Mouse (Mus musculus) left cerebral cortex, postnatal 14 days (tissue): ENCODE results near the gene Grb10. TPM values are rescaled to one million over a fixed set of nuclear protein-coding genes. Genes with fewer than 3 reads are reported as not detected.

ENCODE experiments used
- DNase-seq, 2 experiments: peaks; one replicate each; pipeline ENCODE4 v3.0.0; 2021 to 2022; ENCODE audit warnings: low spot score in 2 of 2, mixed read lengths in 1 of 2
- intact Hi-C: fragments of 180-260 bp; cut with DNase I; formaldehyde crosslinking; loops from one replicate; pipeline ENCODE4 v1.15.1; 2025
- total RNA-seq, 2 experiments: library from RNA; stranded (reverse); gene quantifications; 2 replicates each; pipeline ENCODE4 v1.2.3; 2021

Gene Grb10
- total RNA-seq, 2 experiments from 2014 or later = 43.3 to 45.1 TPM

- DNase-seq = no peak
Measured at GRCm38 (mm10) chr11:12035916-12036910, 2.3 kb downstream of the Grb10 start.

GRCm38 (mm10) chr11:12035324-12035723, 3.2 kb downstream of the Grb10 start:
- intact Hi-C loops = loop anchor here (5.0 kb wide), 1 partner anchor 213 kb away; no protein-coding TSS in a partner anchor

More at GRCm38 (mm10) chr11:12035916-12036910, 2.3 kb downstream of the Grb10 start:
- intact Hi-C loops = loop anchor here (5.0 kb wide), 1 partner anchor 214 kb away; no protein-coding TSS in a partner anchor

GRCm38 (mm10) chr11:12034781-12035180, 3.7 kb downstream of the Grb10 start:
- intact Hi-C loops = loop anchor here (5.0 kb wide), 1 partner anchor 212 kb away; no protein-coding TSS in a partner anchor
- no peak for DNase-seq

More at GRCm38 (mm10) chr11:12035324-12035723, 3.2 kb downstream of the Grb10 start:
- no peak for DNase-seq

GRCm38 (mm10) chr11:12034371-12034770, 4.1 kb downstream of the Grb10 start:
- no peak for DNase-seq
- intact Hi-C loops = no loop called here

- intact Hi-C loops = no loop called here
- DNase-seq = no peak
Measured at GRCm38 (mm10) chr11:12032831-12033230, 5.7 kb downstream of the Grb10 start.

GRCm38 (mm10) chr11:12026638-12027037, 11.8 kb downstream of the Grb10 start:
- intact Hi-C loops = loop anchor here (5.0 kb wide), 2 partner anchors 266 to 516 kb away; no protein-coding TSS in a partner anchor
- peak; percentile 59 to 78 for DNase-seq

- peak; percentile 78 to 81 for DNase-seq
- intact Hi-C loops = loop anchor here (5.0 kb wide), 2 partner anchors 266 to 516 kb away; no protein-coding TSS in a partner anchor
Measured at GRCm38 (mm10) chr11:12025756-12026593, 12.5 kb downstream of the Grb10 start.

- DNase-seq = peak in 1 of 2 experiments; percentile 35
- intact Hi-C loops = loop anchor here (5.0 kb wide), 2 partner anchors 267 to 517 kb away; no protein-coding TSS in a partner anchor
Measured at GRCm38 (mm10) chr11:12025392-12025755, 13.1 kb downstream of the Grb10 start.

GRCm38 (mm10) chr11:12023051-12023450, 15.4 kb downstream of the Grb10 start:
- intact Hi-C loops = no loop called here
- no peak for DNase-seq

GRCm38 (mm10) chr11:12019651-12020050, 18.8 kb downstream of the Grb10 start:
- DNase-seq = no peak
- intact Hi-C loops = no loop called here

- intact Hi-C loops = no loop called here
Measured at GRCm38 (mm10) chr11:12018604-12019003, 19.9 kb downstream of the Grb10 start.

GRCm38 (mm10) chr11:12010084-12010483, 28.4 kb downstream of the Grb10 start:
- intact Hi-C loops = no loop called here
- DNase-seq = no peak

More at GRCm38 (mm10) chr11:12018604-12019003, 19.9 kb downstream of the Grb10 start:
- DNase-seq = no peak

- intact Hi-C loops = no loop called here
- no peak for DNase-seq
Measured at GRCm38 (mm10) chr11:12000293-12000910, 38.1 kb downstream of the Grb10 start.

- intact Hi-C loops = no loop called here
- no peak for DNase-seq
Measured at GRCm38 (mm10) chr11:11998881-11999280, 39.6 kb downstream of the Grb10 start.

GRCm38 (mm10) chr11:11997045-11997444, 41.4 kb downstream of the Grb10 start:
- intact Hi-C loops = no loop called here

GRCm38 (mm10) chr11:11995371-11995770, 43.1 kb downstream of the Grb10 start:
- no peak for DNase-seq
- intact Hi-C loops = no loop called here

More at GRCm38 (mm10) chr11:11997045-11997444, 41.4 kb downstream of the Grb10 start:
- DNase-seq = peak; percentile 11 to 18

GRCm38 (mm10) chr11:11993807-11994206, 44.7 kb downstream of the Grb10 start:
- intact Hi-C loops = no loop called here
- peak in 1 of 2 experiments; percentile 8 for DNase-seq

GRCm38 (mm10) chr11:11993183-11993582, 45.3 kb downstream of the Grb10 start:
- intact Hi-C loops = no loop called here
- no peak for DNase-seq

GRCm38 (mm10) chr11:11989850-11990249, 48.6 kb downstream of the Grb10 start:
- DNase-seq = peak in 1 of 2 experiments; percentile 39
- intact Hi-C loops = no loop called here
